Mouse (Mus musculus): ENCODE measurements around the gene Ilf3. TPM values are rescaled to one million over a fixed set of nuclear protein-coding genes. Genes with fewer than 3 reads are reported as not detected.

The Ilf3 gene
- polyA plus RNA-seq, 1 experiment, result 4.7 TPM

DNA sequence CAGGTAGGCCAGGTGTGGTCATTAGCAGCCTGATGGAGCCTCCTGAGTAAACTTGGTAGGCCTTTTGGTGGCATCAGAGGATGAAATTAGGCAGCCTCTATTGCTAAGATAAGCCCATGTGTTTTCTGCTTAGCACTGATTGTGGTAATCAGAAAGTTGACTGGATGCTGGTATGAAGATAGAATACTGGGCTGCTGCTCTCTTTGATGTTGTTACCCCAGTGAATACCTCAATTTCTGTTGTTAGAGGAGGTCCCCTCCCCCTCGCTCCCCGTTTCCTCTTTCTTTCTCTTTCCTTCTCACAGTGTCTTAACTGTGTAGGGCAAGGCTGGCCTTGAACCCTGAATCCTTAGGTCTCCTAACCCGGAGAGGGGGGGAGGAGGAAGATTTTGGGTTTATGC is 11.5 kb downstream of the Ilf3 start:
- peaks cover 55% of the 10 kb centered on the region for H3K4me1 ChIP-seq (ENCODE audit: control insufficient read depth)
- no peaks in the 10 kb centered on the region for H3K9me3 ChIP-seq (ENCODE audit: control insufficient read depth, low read length)
- no peak for TF ChIP-seq GATA1 (IDR thresholded peaks at IDR 0.05; ENCODE audit: low read length)
- 0 out of 3 replicates have a peak, but pooled peaks have one; percentile 21 for TF ChIP-seq TAL1 (IDR thresholded peaks at IDR 0.05; ENCODE audit: low read length)
- H3K27me3 ChIP-seq (ENCODE audit: control insufficient read depth), result no peaks in the 10 kb centered on the region
- no peak overlapping the region for H3K4me3 ChIP-seq (replicated peaks)
- peaks cover 53% of the 10 kb centered on the region for H3K36me3 ChIP-seq (ENCODE audit: control insufficient read depth)

GRCm38 (mm10) chr9:21380868-21381267 is 13.2 kb downstream of the Ilf3 start:
- no peak for TF ChIP-seq TAL1 (IDR thresholded peaks at IDR 0.05; ENCODE audit: low read length)
- TF ChIP-seq GATA1 (IDR thresholded peaks at IDR 0.05; ENCODE audit: low read length), result no peak
- peaks cover 62% of the 10 kb centered on the region for H3K4me1 ChIP-seq (ENCODE audit: control insufficient read depth)

DNA sequence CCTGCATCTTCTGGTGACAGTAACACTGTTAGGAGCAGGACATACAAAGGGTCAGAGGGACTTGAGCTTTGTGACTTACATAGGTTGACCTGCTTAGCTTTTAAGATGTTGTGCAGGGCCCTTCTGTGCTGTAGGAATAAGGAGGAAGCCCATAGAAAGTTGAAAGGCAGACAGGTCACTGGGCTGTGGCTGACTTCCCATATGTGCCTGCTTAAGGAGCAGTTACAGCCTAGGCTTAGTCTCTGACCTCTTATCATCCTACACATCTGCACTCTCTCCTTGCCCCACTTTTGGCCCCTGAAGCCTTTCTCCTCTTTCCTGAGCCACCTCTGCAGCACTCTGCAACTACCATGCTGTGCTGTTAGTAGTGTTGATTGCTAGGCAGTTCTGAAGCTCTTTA is 16.3 kb downstream of the Ilf3 start:
- H3K4me3 ChIP-seq (replicated peaks), result no peak overlapping the region
- H3K9me3 ChIP-seq (ENCODE audit: control insufficient read depth, low read length), result no peaks in the 10 kb centered on the region
- no peaks in the 10 kb centered on the region for H3K27me3 ChIP-seq (ENCODE audit: control insufficient read depth)
- H3K4me1 ChIP-seq (ENCODE audit: control insufficient read depth), result peaks cover 46% of the 10 kb centered on the region
- H3K36me3 ChIP-seq (ENCODE audit: control insufficient read depth), result peaks cover 57% of the 10 kb centered on the region
- peak; percentile 45; the same call in 1 of the 2 replicates for TF ChIP-seq GATA1 (IDR thresholded peaks at IDR 0.05; ENCODE audit: low read length)
- TF ChIP-seq TAL1 (IDR thresholded peaks at IDR 0.05; ENCODE audit: low read length), result no peak

More at GRCm38 (mm10) chr9:21380868-21381267, 13.2 kb downstream of the Ilf3 start:
- Histone ChIP-seq H3K4me3 (replicated peaks) (no peak overlapping the region), H3K27me3 (ENCODE audit: control insufficient read depth) (no peaks in the 10 kb centered on the region), H3K9me3 (ENCODE audit: control insufficient read depth, low read length) (no peaks in the 10 kb centered on the region), H3K36me3 (ENCODE audit: control insufficient read depth) (peaks cover 56% of the 10 kb centered on the region)

- Histone ChIP-seq H3K4me1 (ENCODE audit: control insufficient read depth) (no peaks in the 10 kb centered on the region; the same call in 1 of the 2 replicates), H3K36me3 (ENCODE audit: control insufficient read depth) (peaks cover 93% of the 10 kb centered on the region), H3K4me3 (replicated peaks) (no peak overlapping the region), H3K9me3 (ENCODE audit: control insufficient read depth, low read length) (no peaks in the 10 kb centered on the region), H3K27me3 (ENCODE audit: control insufficient read depth) (no peaks in the 10 kb centered on the region)
- TF ChIP-seq TAL1 (IDR thresholded peaks at IDR 0.05; ENCODE audit: low read length) (no peak), GATA1 (IDR thresholded peaks at IDR 0.05; ENCODE audit: low read length) (no peak)
Measured at GRCm38 (mm10) chr9:21392646-21393175, 25.0 kb downstream of the Ilf3 start.

DNA sequence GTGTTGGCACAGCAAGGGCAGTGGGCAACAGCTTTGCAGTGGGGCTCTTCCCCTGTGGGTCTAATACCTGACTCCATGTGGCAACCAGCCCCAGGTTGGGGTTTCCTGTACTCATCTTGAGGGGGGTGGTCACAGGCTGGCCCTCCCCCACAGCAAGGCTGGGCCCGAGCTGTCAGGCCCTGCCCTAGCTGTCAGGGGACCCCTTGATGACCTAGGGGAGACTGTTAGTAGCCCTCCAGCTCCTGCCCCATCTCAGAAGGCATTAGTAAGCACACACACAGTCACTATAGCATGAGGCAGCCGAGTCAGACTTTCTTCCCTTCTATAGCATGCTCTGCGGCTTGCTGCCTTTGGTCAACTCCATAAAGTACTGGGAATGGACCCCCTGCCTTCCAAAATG is 28.0 kb downstream of the Ilf3 start:
- TF ChIP-seq GATA1 (IDR thresholded peaks at IDR 0.05; ENCODE audit: low read length), result no peak
- no peak for TF ChIP-seq TAL1 (IDR thresholded peaks at IDR 0.05; ENCODE audit: low read length)
- H3K4me1 ChIP-seq (ENCODE audit: control insufficient read depth), result no peaks in the 10 kb centered on the region
- no peaks in the 10 kb centered on the region for H3K27me3 ChIP-seq (ENCODE audit: control insufficient read depth)
- H3K9me3 ChIP-seq (ENCODE audit: control insufficient read depth, low read length), result no peaks in the 10 kb centered on the region
- H3K4me3 ChIP-seq (replicated peaks), result no peak overlapping the region
- H3K36me3 ChIP-seq (ENCODE audit: control insufficient read depth), result peaks cover 95% of the 10 kb centered on the region

- no peak overlapping the region for H3K4me3 ChIP-seq (replicated peaks)
- H3K27me3 ChIP-seq (ENCODE audit: control insufficient read depth), result no peaks in the 10 kb centered on the region
- peaks cover 94% of the 10 kb centered on the region for H3K36me3 ChIP-seq (ENCODE audit: control insufficient read depth)
- no peaks in the 10 kb centered on the region for H3K9me3 ChIP-seq (ENCODE audit: control insufficient read depth, low read length)
- TF ChIP-seq TAL1 (IDR thresholded peaks at IDR 0.05; ENCODE audit: low read length), result no peak
- no peak for TF ChIP-seq GATA1 (IDR thresholded peaks at IDR 0.05; ENCODE audit: low read length)
- no peaks in the 10 kb centered on the region for H3K4me1 ChIP-seq (ENCODE audit: control insufficient read depth)
Measured at GRCm38 (mm10) chr9:21397170-21397569, 29.5 kb downstream of the Ilf3 start.

GRCm38 (mm10) chr9:21401042-21401441 is 33.4 kb downstream of the Ilf3 start:
- TF ChIP-seq TAL1 (IDR thresholded peaks at IDR 0.05; ENCODE audit: low read length), result no peak
- no peak for TF ChIP-seq GATA1 (IDR thresholded peaks at IDR 0.05; ENCODE audit: low read length)
- H3K36me3 ChIP-seq (ENCODE audit: control insufficient read depth), result peaks cover 93% of the 10 kb centered on the region
- no peaks in the 10 kb centered on the region for H3K9me3 ChIP-seq (ENCODE audit: control insufficient read depth, low read length)
- no peak overlapping the region for H3K4me3 ChIP-seq (replicated peaks)
- H3K4me1 ChIP-seq (ENCODE audit: control insufficient read depth), result peaks cover 3% of the 10 kb centered on the region
- H3K27me3 ChIP-seq (ENCODE audit: control insufficient read depth), result no peaks in the 10 kb centered on the region

- peaks cover 3% of the 10 kb centered on the region for H3K4me1 ChIP-seq (ENCODE audit: control insufficient read depth)
- TF ChIP-seq TAL1 (IDR thresholded peaks at IDR 0.05; ENCODE audit: low read length) (no peak), GATA1 (IDR thresholded peaks at IDR 0.05; ENCODE audit: low read length) (no peak)
- H3K27me3 ChIP-seq (ENCODE audit: control insufficient read depth), result no peaks in the 10 kb centered on the region
- no peak overlapping the region for H3K4me3 ChIP-seq (replicated peaks)
- peaks cover 88% of the 10 kb centered on the region for H3K36me3 ChIP-seq (ENCODE audit: control insufficient read depth)
- H3K9me3 ChIP-seq (ENCODE audit: control insufficient read depth, low read length), result no peaks in the 10 kb centered on the region
Measured at GRCm38 (mm10) chr9:21402764-21403253, 35.1 kb downstream of the Ilf3 start.

GRCm38 (mm10) chr9:21403745-21404144 is 36.1 kb downstream of the Ilf3 start:
- Histone ChIP-seq H3K4me1 (ENCODE audit: control insufficient read depth) (peaks cover 3% of the 10 kb centered on the region), H3K27me3 (ENCODE audit: control insufficient read depth) (no peaks in the 10 kb centered on the region), H3K36me3 (ENCODE audit: control insufficient read depth) (peaks cover 80% of the 10 kb centered on the region), H3K9me3 (ENCODE audit: control insufficient read depth, low read length) (no peaks in the 10 kb centered on the region), H3K4me3 (replicated peaks) (no peak overlapping the region)
- TF ChIP-seq GATA1 (IDR thresholded peaks at IDR 0.05; ENCODE audit: low read length), result no peak
- no peak for TF ChIP-seq TAL1 (IDR thresholded peaks at IDR 0.05; ENCODE audit: low read length)

- no peaks in the 10 kb centered on the region for H3K9me3 ChIP-seq (ENCODE audit: control insufficient read depth, low read length)
- no peaks in the 10 kb centered on the region for H3K27me3 ChIP-seq (ENCODE audit: control insufficient read depth)
- no peak overlapping the region for H3K4me3 ChIP-seq (replicated peaks)
- H3K4me1 ChIP-seq (ENCODE audit: control insufficient read depth), result peaks cover 9% of the 10 kb centered on the region
- no peak for TF ChIP-seq GATA1 (IDR thresholded peaks at IDR 0.05; ENCODE audit: low read length)
- no peak for TF ChIP-seq TAL1 (IDR thresholded peaks at IDR 0.05; ENCODE audit: low read length)
- peaks cover 62% of the 10 kb centered on the region for H3K36me3 ChIP-seq (ENCODE audit: control insufficient read depth)
Measured at GRCm38 (mm10) chr9:21405525-21405924, 37.9 kb downstream of the Ilf3 start.
